Mouse (Mus musculus): ENCODE data around the gene Klhdc3. TPM values are rescaled to one million over a fixed set of nuclear protein-coding genes. Genes with fewer than 3 reads are reported as not detected.

The Klhdc3 gene
- total RNA-seq, 1 experiment from 2014 or later = 21.5 TPM

DNA sequence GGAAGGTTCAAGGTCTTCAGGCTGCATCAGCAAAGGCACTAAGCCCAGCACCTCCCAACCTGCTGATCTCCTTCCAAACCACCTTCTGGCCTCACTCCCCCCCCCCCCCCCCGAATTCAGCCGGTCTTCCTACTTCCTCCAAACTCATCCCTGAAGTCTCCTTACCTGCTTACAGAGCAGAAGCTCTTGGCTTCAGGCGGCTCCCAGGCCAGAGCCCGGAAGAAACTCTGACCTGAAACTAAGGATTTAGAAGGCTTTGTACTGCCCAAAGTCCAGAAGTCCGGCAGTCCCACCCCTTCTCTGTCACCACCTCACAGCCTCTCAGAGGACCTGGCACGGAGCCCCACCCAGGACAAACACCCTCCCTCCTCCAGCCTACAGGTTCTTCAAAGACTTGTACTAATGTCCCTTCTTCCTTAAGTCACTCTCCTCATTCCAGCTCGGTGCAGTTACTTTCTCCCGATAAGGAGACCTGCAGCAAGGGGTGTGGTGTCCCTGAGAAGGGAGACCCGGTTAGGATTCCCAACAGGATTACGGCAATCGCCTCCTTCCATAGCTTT is 35.7 kb downstream of the Klhdc3 start:
- ATAC-seq (replicated peaks in 1 of 2; ENCODE audit: insufficient read depth in 1 of 2, low FRiP score in 2 of 2, low TSS enrichment in 1 of 2, low read depth in 1 of 2, poor library complexity in 2 of 2, severe bottlenecking in 2 of 2) = no peak

- no peak for ATAC-seq (replicated peaks in 1 of 2; ENCODE audit: insufficient read depth in 1 of 2, low FRiP score in 2 of 2, low TSS enrichment in 1 of 2, low read depth in 1 of 2, poor library complexity in 2 of 2, severe bottlenecking in 2 of 2)
Observed at GRCm38 (mm10) chr17:46644152-46644805, 36.4 kb downstream of the Klhdc3 start.

DNA sequence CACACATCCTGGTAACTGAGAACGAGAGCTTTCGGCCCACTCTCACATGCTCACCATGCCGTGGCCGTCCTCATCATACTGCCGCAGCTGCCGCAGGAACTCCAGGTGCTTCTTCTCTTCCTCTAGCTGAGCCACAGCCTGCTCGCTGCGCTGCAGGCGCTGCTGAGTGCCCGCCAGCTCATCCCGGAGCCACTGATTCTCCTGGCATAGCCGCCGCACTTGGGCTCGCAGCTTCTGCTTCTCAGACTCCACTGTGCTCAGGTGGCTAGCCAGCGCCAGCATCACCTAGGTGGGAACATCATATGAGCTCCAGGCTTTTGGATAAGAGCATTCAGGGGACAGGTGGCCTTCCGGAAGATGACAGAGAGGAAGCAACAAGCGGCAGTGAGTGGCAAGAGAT is 38.7 kb downstream of the Klhdc3 start:
- ATAC-seq (replicated peaks in 1 of 2; ENCODE audit: insufficient read depth in 1 of 2, low FRiP score in 2 of 2, low TSS enrichment in 1 of 2, low read depth in 1 of 2, poor library complexity in 2 of 2, severe bottlenecking in 2 of 2) = no peak

DNA sequence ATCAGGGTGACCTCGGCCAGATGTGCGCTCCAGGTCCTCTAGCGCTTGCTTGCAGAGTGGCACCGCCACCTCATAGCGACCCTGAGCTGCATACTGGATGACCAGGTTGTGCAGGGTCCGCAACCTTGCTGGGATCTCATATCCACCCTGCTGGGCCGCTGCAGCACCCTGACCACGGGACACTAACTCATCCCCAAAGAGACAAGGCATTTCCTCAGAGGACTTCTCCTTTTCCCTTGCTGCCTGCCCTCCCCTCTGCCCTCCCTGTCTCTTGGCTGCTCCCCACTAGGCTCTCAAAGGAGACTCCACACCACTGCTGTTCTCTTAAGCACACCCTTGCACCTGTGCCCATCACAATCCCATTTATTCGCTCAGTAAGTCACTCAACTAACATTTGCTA is 40.8 kb downstream of the Klhdc3 start:
- peak in 1 of 2 experiments; percentile 45; a peak in 2 of 4 replicates for ATAC-seq (replicated peaks in 1 of 2; ENCODE audit: insufficient read depth in 1 of 2, low FRiP score in 2 of 2, low TSS enrichment in 1 of 2, low read depth in 1 of 2, poor library complexity in 2 of 2, severe bottlenecking in 2 of 2)

GRCm38 (mm10) chr17:46636831-46637523 is 43.7 kb downstream of the Klhdc3 start:
- ATAC-seq (replicated peaks in 1 of 2; ENCODE audit: insufficient read depth in 1 of 2, low FRiP score in 2 of 2, low TSS enrichment in 1 of 2, low read depth in 1 of 2, poor library complexity in 2 of 2, severe bottlenecking in 2 of 2) = peak; percentile 56 to 65

- ATAC-seq (replicated peaks in 1 of 2; ENCODE audit: insufficient read depth in 1 of 2, low FRiP score in 2 of 2, low TSS enrichment in 1 of 2, low read depth in 1 of 2, poor library complexity in 2 of 2, severe bottlenecking in 2 of 2) = 0 out of 4 replicates have a peak, but pooled peaks of 1 of the 2 experiments have one; percentile 21
Observed at GRCm38 (mm10) chr17:46629685-46630441, 50.9 kb downstream of the Klhdc3 start.

- peak in 1 of 2 experiments; percentile 32; a peak in 1 of 4 replicates for ATAC-seq (replicated peaks in 1 of 2; ENCODE audit: insufficient read depth in 1 of 2, low FRiP score in 2 of 2, low TSS enrichment in 1 of 2, low read depth in 1 of 2, poor library complexity in 2 of 2, severe bottlenecking in 2 of 2)
Observed at GRCm38 (mm10) chr17:46628791-46629684, 51.7 kb downstream of the Klhdc3 start, which contains the start of gene Ptk7. Gene Ptk7 (minus strand): TSS chr17:46629504.

GRCm38 (mm10) chr17:46628471-46628790 is 52.3 kb downstream of the Klhdc3 start:
- no peak for ATAC-seq (replicated peaks in 1 of 2; ENCODE audit: insufficient read depth in 1 of 2, low FRiP score in 2 of 2, low TSS enrichment in 1 of 2, low read depth in 1 of 2, poor library complexity in 2 of 2, severe bottlenecking in 2 of 2)

- no peak for ATAC-seq (replicated peaks in 1 of 2; ENCODE audit: insufficient read depth in 1 of 2, low FRiP score in 2 of 2, low TSS enrichment in 1 of 2, low read depth in 1 of 2, poor library complexity in 2 of 2, severe bottlenecking in 2 of 2)
Observed at GRCm38 (mm10) chr17:46627409-46627808, 53.3 kb downstream of the Klhdc3 start.

DNA sequence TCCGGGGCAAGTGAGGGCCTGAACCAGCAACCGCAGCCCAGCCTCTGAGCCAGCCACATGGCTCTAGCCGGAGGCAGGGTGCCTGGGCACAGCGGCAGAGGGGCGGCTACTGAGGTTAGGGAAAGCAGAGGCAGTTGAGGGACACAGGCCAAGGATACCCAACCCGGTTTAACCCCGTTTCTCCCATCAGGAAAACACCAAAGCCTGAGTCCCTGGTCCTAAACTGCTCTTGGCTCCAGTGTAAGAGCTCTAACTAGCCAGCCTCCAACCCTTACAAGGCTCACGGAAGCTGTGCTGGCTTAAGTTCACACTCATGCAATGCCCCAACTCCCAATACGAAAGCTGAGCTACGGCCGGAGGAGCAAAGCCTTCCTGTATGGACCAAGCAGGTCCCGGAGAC is 56.1 kb downstream of the Klhdc3 start:
- ATAC-seq (replicated peaks in 1 of 2; ENCODE audit: insufficient read depth in 1 of 2, low FRiP score in 2 of 2, low TSS enrichment in 1 of 2, low read depth in 1 of 2, poor library complexity in 2 of 2, severe bottlenecking in 2 of 2) = no peak

Other genes starting within 250 kb of the Klhdc3 start
- not detected in 2 replicates for gene Slc22a7, start 242.5 kb downstream of the Klhdc3 start, total RNA-seq (2017)
- gene Ttbk1, start 193.2 kb downstream of the Klhdc3 start, total RNA-seq (2017) = 0.05 and 0.69 TPM in 2 replicates
- 11.1 and 21.0 TPM in 2 replicates for gene Dnph1, start 184.2 kb downstream of the Klhdc3 start, total RNA-seq (2017)
- 32.9 and 33.6 TPM in 2 replicates for gene Cul9, start 134.5 kb downstream of the Klhdc3 start, total RNA-seq (2017)
- gene Srf, start 124.7 kb downstream of the Klhdc3 start, total RNA-seq (2017) = 28.3 and 30.8 TPM in 2 replicates
- 7.2 and 15.6 TPM in 2 replicates for gene Ptk7, start 51.4 kb downstream of the Klhdc3 start, total RNA-seq (2017)
- gene Klc4, start 34.9 kb downstream of the Klhdc3 start, total RNA-seq (2017) = 11.9 and 15.2 TPM in 2 replicates
- gene Mrpl2, start 34.7 kb downstream of the Klhdc3 start, total RNA-seq (2017) = 61.8 and 66.1 TPM in 2 replicates
- gene Cul7, start 30.6 kb downstream of the Klhdc3 start, total RNA-seq (2017) = 27.0 and 37.8 TPM in 2 replicates
- 38.1 and 47.0 TPM in 2 replicates for gene Rrp36, start 6.6 kb downstream of the Klhdc3 start, total RNA-seq (2017)
- gene Mea1, start 2.1 kb downstream of the Klhdc3 start, total RNA-seq (2017) = 53.3 and 74.4 TPM in 2 replicates
- gene Ppp2r5d, start 24.2 kb upstream of the Klhdc3 start, total RNA-seq (2017) = 37.0 and 37.4 TPM in 2 replicates
- gene Pex6, start 30.5 kb upstream of the Klhdc3 start, total RNA-seq (2017) = 16.1 and 16.2 TPM in 2 replicates
- not detected in 2 replicates for gene Gnmt, start 48.3 kb upstream of the Klhdc3 start, total RNA-seq (2017)
- 71.4 and 84.6 TPM in 2 replicates for gene Cnpy3, start 71.3 kb upstream of the Klhdc3 start, total RNA-seq (2017)
- not detected in 2 replicates for gene Ptcra, start 82.8 kb upstream of the Klhdc3 start, total RNA-seq (2017)
- 8.1 and 22.0 TPM in 2 replicates for gene 2310039H08Rik, start 91.7 kb upstream of the Klhdc3 start, total RNA-seq (2017)
- 121 and 185 TPM in 2 replicates for gene Rpl7l1, start 101.8 kb upstream of the Klhdc3 start, total RNA-seq (2017)
- 27.0 and 27.5 TPM in 2 replicates for gene Bicral, start 177.6 kb upstream of the Klhdc3 start, total RNA-seq (2017)
- gene Tbcc, start 209.8 kb upstream of the Klhdc3 start, total RNA-seq (2017) = 13.5 and 14.6 TPM in 2 replicates
- gene Prph2, start 229.5 kb upstream of the Klhdc3 start, total RNA-seq (2017) = not detected in 2 replicates